Mouse (Mus musculus): ENCODE data around the gene Atp6v1e1. TPM values are rescaled to one million over a fixed set of nuclear protein-coding genes. Genes with fewer than 3 reads are reported as not detected.

Atp6v1e1 gene
- total and polyA plus RNA-seq, 2 experiments from 2014 or later: 205 to 329 TPM

DNA sequence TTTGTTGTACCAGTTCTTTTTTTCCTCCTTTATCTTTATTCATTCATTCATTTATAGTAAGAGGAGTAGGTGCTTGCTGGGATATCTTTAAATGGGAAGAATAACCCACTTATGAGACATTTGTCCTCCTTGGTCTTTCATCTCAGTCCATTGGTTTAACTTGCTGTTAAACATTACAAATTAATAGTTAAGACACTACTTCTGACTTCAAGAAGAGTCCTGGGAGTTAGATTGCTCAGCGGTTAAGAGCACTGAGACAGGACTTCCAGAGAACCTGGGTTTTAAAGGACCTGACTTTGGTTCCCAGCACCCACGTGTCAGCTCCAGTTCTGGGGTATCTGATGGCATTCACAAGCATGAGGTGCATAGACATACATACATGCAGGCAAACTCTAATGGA, 76.2 kb downstream of the Atp6v1e1 start:
- no peaks in the 10 kb centered on the region for H3K9me3 ChIP-seq (ENCODE audit: low read length)
- no peak overlapping the region for H3K27ac ChIP-seq
- no peak overlapping the region for H3K4me3 ChIP-seq (ENCODE audit: low read length)
- 0 out of 2 replicates have a peak, but pooled peaks cover 3% of the 10 kb centered on the region for H3K36me3 ChIP-seq (ENCODE audit: insufficient read depth, low read length)
- no peaks in the 10 kb centered on the region for H3K27me3 ChIP-seq (ENCODE audit: insufficient read depth, low read length)
- H3K4me2 ChIP-seq (ENCODE audit: low read depth, low read length): no peak overlapping the region
- TF ChIP-seq CTCF (IDR thresholded peaks at IDR 0.05; ENCODE audit: low read depth): no peak
- ATAC-seq (no peak), DNase-seq (ENCODE audit: low spot score) (no peak)
- no peaks in the 10 kb centered on the region for H3K4me1 ChIP-seq (ENCODE audit: insufficient read depth, low read length)
- H3K9ac ChIP-seq (replicated peaks; ENCODE audit: low read length): no peak overlapping the region
- WGBS: 97% methylated on average over 2 of the region's 2 CpGs

Small RNA genes lying within 50 kb of the gene (microRNA-seq; reads per million reads assigned to microRNA genes)
- gene Gm25193: 0 reads per million in 2 experiments

Other genes with a start within 250 kb of the Atp6v1e1 start
- gene Cecr2, start 156.4 kb downstream of the Atp6v1e1 start, total RNA-seq (2014; rRNA removed): 13.2 and 16.9 TPM in 2 replicates
- 2.9 and 3.4 TPM in 2 replicates for gene Cecr2, start 156.4 kb downstream of the Atp6v1e1 start, polyA plus RNA-seq (2015; fragmentation: Nextera tagmentation; extraction: Ambion mirVana)
- gene Slc25a18, start 49.2 kb downstream of the Atp6v1e1 start, total RNA-seq (2014; rRNA removed): 94.7 and 105 TPM in 2 replicates
- 53.8 and 54.1 TPM in 2 replicates for gene Slc25a18, start 49.2 kb downstream of the Atp6v1e1 start, polyA plus RNA-seq (2015; fragmentation: Nextera tagmentation; extraction: Ambion mirVana)
- gene Bcl2l13, start 13.4 kb upstream of the Atp6v1e1 start, total RNA-seq (2014; rRNA removed): 41.0 and 177 TPM in 2 replicates
- gene Bcl2l13, start 13.4 kb upstream of the Atp6v1e1 start, polyA plus RNA-seq (2015; fragmentation: Nextera tagmentation; extraction: Ambion mirVana): 25.5 and 27.6 TPM in 2 replicates
- gene Bid, start 94.1 kb upstream of the Atp6v1e1 start, total RNA-seq (2014; rRNA removed): 34.3 and 43.6 TPM in 2 replicates
- gene Bid, start 94.1 kb upstream of the Atp6v1e1 start, polyA plus RNA-seq (2015; fragmentation: Nextera tagmentation; extraction: Ambion mirVana): 41.5 and 44.3 TPM in 2 replicates

Measured in hindbrain, postnatal 0 days (tissue).